Mouse (Mus musculus): ENCODE measurements around the gene Ica1.

Gene Ica1

DNA sequence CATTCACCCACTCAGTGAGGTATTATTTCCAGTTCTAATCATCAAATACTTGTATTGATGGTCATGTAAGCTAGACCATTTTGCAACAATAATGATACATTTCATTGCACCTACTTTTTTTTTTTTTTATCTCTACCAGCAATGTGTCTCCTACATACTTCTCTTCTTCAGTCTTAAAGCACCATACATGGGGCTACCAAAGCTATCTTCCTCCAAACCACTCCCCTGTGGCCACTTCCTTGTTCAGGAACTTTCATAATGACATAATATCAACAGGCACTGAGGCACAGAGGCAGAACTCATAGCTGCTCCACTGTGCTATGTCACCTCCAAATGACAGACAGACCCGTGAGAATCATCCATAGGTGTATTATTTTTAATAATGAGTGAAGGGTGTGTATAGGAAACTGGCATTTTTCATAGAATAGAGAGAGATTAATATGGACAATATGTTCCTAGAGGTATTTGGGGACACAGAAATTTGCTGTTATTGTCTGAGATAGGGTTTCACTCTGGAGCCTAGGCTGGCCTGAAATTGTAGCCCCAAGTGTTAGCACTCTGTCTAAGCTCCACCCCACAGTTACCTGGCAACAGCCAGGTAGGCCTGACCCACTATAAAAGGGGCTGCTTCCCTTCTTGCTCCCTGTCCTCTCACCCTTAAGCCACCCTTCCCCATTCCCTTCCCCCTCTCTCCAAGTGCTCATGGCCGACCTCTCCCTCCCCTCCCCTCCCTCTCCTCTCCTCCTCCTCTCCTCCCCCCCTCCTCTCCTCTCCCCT lies 86.9 kb downstream of the Ica1 start:
- no peak for DNase-seq (ENCODE audit: low read depth, low spot score)

DNA sequence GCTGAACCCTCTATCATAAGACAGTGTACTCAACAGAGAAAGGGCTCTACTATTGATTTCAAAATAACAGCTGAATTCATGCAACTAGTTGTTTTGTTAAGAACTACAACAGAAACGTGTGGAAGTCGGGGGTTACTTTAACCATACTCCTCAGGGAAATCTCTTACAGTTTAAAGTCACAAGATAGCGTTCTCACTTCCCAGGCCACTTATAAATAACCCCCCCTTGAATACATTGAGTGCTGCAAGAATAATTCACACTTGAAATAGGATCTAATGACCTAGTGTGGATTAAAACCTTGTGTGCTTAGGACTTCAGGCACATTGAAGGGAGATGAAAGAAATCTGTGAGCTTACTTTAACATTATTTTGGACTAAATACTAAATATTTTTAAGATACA lies 87.8 kb downstream of the Ica1 start:
- no peak for DNase-seq (ENCODE audit: low read depth, low spot score)

DNA sequence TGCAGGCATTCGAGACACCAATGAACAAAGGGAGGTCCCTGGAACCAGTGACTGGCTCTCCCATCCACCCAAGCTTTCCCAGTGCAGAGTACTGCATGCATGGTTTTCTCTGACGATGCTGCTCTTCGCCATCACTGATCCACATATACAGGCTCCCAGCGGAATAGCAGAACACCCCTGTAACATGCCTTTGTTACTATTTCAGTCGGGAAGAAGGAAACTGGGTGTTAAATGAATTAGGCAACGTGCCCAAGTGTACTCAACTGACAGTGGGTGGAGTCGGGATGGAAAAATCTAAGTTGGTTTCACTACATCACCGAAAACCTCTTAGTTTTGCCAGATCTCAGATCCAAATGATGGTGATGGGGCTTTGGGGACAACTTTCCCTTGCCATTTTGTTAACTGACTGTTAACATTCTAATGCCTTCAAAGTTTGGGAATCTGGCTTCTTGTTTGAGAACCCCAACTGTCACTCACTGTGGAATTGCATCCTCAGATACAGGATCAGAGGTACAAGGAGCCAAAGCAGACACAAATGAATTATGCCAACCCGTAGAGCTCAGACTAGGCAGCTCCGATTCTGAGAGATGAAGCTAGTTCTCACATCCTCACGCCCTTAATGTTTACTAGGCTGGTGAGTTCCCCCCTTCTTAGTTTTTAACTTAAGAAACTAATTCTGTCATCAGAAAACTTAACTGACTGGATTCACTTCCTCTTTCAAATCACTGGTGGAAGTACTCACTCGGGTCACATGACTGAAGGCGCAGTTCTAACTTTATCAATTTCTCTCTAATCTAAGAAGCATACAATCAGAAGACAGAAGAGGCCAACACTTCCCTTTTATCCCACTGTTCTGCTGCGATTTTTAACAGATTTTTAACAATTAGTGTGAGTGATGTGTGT lies 91.4 kb downstream of the Ica1 start:
- peak; percentile 67 for DNase-seq (ENCODE audit: low read depth, low spot score)

DNA sequence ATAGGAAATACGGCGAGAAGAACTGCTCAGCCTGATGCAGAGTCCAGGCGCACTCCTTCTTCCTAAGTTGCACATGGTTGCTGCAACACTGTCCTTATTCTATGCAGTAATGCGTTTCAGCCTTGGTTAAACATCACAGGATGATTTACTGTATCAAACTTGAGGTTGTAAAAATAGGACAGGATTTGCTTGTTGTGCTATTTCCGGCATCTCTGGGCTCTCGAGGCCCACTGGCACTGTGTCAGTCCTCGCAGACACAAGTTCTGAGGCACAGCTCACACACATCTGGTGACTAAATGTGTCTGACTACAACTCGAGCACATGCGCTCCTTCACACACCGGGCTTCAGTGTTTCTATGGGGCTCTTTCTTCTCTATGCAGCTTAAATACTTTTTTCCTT lies 94.9 kb downstream of the Ica1 start:
- peak; percentile 82 for DNase-seq (ENCODE audit: low read depth, low spot score)

DNA sequence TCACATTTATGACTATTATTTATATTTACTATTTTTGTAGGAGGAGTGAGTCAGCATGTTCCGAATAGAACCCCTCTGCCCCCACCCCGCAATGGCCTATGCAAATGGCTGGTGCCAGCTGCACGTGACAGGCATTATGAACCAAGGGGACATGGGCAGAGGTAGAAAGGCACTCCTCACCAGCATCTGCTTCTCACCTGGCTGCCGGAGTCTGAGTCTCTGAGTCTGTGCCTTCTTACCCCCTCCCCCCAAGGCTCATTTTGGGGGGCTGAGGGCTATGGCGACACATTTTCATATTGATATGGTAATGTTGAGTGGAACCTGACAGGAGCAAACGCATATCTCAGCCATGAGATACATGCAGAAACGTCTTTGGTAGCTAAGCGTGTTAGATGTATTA lies 97.4 kb downstream of the Ica1 start:
- DNase-seq (ENCODE audit: low read depth, low spot score): no peak

DNA sequence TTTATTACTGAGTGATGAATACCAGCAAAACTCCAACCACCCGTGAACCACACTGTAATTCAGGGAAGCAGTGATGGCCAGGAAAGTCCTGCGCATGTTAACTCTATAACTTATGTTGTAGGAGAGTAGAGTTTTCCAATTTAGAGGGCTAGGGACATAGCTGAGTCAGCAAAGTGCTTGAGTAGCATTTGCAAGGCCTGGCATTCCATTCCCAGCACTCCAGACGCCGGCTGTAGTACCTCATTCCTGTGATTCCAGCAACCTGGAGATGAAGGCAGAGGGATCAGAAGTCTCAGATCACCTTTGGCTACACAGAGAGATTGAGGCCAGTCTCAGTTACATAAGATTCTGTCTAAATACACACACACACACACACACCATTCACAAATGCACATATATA lies 105.3 kb downstream of the Ica1 start:
- DNase-seq (ENCODE audit: low read depth, low spot score): no peak

DNA sequence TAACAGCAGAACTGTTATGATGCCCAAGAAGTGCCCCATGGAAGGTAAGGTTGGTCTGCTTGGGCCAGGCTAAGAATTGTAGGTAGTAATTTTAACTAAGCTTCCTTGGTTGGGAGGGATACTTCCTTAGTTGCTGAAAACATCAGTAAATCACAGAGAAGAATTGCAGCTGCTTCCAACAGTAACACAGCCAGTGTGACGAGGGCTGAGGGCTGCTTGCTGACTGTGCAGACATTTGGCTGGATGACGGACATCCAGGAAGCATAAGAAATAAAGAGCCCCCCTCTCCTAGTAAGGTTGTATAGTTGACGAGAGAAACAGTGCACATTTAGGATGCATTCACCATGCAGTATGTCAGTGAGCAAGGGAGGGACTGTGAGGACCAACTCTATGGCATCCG lies 108.9 kb downstream of the Ica1 start:
- DNase-seq (ENCODE audit: low read depth, low spot score): no peak

DNA sequence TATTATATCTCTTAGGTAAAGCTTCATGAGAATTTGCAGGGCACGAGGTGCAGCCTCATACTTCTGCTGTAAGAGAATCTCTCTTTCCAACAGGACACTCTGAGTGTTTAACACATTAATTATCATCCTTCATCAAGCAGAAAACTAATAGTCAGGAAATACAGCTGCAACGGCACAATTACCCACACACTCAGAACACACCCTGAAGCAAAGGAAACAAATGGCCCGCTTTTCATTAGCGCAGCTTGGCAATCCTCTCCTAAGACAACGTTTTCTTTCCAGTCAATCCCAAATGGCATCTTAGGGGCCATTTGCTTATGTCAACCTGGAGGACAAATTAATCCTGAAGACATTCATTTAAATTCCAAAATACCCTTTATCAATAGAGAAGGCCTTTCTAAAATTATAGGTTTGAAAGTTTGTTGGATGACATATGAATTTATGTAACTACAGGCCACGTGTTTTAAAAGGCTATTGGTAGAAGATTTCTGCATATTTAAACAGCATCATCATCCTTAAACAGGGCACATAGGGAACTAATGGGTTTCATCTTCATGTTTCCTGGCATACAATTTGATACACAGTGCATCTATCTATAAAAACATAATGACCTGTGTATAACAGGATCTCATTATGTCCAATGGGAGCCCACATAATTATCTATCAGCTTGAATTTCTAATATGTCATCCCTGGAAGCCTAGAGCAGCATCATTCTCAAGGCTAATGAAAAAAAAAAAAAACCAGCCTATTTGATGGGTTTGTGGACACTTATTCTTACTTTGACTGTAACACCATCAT lies 110.1 kb downstream of the Ica1 start:
- no peak for DNase-seq (ENCODE audit: low read depth, low spot score)

DNA sequence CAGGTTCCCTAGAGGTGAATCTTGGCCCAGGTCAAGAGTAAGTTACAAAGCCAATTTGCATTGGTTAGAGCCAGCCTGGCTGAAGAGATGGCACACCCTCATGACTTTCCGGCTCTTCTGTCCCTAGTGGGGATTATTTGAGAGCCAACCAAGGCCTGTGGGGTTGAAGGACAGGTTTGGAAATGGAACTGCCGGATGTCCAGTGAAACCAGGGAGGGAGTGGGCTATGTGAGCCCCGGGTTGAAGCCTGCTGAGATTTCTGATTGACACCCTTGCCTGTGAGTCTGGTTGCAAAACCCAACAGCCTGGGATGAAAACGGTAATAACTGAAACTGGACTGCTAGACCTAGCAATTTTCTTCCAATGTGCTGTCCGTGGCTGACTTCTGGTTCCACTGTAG lies 112.5 kb downstream of the Ica1 start:
- DNase-seq (ENCODE audit: low read depth, low spot score): no peak

DNA sequence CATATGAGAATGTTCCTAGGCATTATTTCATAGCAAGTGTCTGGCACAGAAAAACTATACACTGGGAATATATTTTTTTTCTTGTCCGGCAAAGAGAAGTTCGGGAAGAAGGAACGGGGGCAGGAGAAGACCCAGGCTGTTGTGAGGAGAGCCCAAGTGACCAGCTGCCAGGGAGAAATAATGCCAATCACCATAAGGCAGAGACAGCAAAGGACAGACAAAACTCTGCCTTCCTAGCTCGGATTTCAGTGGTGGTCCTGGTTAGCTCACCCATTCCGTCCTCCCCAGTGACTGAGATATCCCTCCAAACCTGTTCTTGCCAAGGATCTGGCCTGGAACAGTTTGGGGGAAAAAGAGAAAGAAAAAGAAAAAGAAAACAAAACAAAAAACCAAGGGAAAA lies 113.3 kb downstream of the Ica1 start:
- DNase-seq (ENCODE audit: low read depth, low spot score): no peak

DNA sequence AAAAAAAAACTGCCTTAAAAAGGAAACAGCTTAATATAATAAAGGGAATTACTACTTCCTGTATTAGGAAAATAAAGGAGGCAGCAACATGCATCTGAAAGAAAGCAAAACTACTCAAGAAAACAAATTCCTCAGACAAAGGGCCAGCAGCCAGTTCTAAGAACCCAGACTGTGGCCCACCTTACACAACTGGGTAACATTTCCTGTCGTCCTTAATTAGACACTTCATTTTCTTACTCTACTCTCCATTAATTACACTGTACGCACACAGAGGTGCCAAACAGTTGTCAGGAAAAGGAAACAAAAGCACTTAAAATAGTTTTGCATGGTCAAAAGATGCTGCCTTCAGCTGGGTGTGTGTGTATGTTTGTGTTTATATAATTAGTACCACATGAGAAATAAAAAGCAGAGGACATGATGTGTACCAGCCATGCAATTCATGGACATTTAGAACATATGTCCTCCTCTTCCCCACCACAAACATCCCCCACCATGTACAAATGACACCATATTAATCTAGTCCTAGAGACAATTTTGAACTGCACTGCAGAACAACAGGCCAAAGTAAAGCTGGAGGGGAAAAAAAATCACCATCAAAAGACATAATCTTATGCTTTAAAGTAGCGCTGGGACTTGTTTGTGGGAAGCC lies 115.1 kb downstream of the Ica1 start:
- DNase-seq (ENCODE audit: low read depth, low spot score): no peak

DNA sequence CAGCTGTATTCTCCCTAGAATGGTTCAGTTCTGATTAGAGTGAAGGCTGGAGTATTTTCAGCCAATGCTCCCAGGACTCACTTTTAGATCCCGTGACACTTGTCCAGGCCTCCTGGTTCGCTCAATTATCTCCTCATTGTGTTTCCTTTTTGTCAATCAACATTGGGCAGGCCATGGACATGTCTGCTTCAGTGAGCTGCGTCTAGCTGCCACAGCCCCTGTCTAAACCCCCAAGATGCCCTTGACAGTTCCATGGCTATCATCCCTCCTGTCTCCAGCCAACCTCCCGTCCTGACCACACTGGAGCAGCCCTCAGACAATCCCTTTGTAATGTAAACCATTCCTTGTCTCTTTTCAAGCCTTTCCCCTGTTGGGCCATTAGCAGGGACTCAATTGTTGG lies 116.9 kb downstream of the Ica1 start:
- no peak for DNase-seq (ENCODE audit: low read depth, low spot score)

DNA sequence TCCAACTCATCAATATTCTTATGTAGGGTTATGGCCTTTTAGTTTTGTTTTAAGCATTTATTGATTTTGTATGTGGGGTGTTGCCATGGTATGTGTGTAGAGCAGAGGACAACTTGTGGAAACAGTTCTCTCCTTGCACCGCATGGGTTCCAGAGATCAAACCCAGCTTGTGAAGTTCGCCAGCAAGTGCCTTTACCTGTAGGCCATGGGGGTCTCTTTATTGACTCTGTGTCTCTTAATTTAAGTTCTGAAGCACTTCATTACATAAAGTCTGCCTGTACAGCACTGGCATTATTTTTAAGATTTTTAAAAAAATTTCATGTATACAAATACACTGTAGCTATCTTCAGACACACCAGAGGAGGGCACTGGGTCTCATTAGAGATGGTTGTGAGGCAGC lies 118.2 kb downstream of the Ica1 start:
- no peak for DNase-seq (ENCODE audit: low read depth, low spot score)

DNA sequence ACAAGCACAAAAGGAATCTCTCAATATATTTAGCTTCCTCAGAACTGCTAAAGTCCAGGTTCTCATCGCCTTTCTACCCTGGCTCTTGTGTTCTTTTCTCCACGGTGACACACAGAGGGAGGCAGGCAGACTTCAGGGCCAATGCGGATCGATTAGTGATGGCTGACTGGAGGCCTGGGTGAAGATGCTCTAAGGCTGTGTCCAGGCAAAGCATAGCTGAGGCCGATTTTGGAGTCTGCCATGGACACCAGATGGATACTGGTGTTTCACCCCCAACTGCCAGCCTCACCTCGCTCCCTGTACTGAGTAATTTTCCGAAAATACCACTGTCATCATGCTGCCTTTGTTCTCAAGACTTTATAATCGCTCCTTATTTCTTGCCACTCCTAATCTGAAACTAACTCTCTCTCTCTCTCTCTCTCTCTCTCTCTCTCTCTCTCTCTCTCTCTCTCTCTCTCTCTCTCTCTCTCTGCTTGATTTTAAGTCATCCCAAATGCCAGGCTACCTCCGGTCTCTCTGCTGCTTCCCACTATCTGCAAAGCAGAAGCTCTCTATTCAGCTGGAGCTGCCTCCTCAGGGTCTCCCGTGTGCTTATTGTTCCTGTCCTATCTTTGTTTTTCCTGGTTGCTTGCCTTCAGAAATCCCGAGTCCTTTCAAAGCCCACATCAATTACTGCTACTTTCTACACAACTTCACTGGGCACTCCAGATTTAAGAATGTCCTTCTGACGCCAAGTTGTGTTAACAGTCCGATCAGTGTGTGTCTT lies 118.9 kb downstream of the Ica1 start:
- DNase-seq (ENCODE audit: low read depth, low spot score): peak; percentile 95

DNA sequence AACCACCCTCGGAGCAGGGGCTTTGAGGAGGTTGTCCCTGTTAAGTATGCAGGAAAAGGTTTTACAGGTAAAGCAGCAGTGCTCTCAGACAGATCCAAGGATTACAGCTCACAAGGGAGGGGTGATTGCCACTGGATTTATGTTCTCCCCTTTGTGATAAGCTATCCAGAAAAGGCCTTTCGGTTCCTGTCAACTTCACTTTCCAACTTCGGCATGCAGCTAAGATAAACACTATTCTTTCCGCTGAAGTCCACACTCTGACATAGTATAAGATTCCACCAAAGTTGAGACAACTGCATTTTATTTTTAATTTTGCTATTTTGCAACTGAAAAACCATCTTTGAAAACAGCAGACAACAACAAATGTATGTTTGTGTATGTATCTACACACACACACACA lies 119.9 kb downstream of the Ica1 start:
- DNase-seq (ENCODE audit: low read depth, low spot score): no peak

DNA sequence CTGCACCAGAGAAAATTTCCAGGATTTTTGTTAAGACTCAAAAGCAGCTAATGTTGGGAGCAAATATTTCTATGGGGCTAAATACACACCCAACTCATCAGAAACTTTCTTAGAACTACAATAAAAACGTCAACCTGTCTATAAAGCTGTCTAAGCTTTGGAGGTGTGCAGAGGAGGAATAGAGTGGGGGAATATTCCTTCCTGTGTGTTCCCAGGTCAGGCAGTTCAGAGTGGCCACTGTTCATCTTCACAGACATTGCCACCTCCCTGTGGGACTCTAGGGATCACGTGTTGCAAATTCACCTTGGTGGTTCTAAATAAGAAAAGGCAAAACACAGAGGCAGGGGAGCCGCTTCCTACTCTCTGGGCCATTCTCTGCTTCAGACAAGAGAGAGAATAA lies 120.8 kb downstream of the Ica1 start:
- DNase-seq (ENCODE audit: low read depth, low spot score): no peak

DNA sequence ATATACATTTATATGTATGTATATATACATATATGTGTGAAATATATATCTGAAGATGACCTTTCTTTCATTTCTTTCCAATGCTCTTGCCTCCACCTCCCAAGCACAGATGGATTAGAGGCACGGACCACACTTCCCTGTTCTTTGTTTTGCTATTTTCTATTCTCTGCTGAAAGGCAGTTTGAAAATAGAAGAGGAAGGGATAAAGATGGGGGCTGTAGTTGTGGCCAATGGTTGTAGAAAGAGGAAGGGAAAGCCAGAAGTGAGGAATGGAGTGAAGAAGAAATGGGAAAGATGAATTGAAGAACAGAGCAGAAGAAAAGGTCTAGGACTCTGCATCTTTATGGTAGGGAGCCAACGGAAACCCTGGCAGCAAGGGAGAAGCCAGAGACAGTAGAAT lies 122.8 kb downstream of the Ica1 start:
- no peak for DNase-seq (ENCODE audit: low read depth, low spot score)

DNA sequence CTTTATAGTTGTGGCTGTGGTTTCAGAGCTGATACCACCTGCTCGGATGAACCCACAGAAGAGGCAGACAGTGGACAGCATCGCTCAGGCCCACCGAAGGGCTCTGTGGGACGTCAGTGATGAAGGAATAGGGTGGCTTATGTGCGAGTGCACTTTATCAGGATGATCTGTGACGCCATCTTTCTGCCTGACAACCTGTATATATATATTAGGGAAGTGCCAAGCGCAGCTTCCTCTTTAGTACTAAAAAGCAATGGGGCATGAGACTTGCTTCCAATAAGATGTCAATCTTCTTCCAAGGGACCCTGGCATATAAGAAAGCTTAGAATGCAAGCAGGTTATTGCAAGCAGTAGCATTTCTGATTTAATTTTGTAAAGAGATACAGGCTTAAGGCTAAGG lies 127.9 kb downstream of the Ica1 start:
- DNase-seq (ENCODE audit: low read depth, low spot score): no peak

DNA sequence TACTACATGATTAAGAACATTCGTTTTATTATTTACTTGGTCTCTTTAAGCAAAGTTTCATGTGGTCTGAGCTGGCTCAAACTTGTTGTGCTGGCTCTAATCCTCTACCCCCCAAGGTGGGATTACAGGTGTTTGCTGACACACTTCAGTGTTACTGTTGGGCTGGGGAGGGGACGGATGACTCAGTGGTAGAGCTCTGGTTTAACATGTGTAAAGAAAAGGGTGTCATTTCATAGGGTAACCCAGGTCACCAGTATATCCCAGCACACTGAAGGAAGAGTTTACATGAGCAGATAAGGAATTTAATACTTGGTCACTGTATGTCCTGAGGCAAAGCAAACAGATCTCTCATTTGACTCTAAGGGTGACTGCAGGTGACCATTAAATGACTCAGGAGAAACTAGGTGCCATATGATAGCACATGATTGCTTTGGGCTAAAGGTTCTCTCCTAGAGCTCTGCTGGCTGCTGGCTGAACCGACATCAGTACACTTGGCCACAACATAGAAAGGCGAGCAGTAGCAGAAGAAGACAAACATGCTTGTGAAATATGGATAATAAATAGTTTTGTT lies 128.9 kb downstream of the Ica1 start:
- DNase-seq (ENCODE audit: low read depth, low spot score): no peak

DNA sequence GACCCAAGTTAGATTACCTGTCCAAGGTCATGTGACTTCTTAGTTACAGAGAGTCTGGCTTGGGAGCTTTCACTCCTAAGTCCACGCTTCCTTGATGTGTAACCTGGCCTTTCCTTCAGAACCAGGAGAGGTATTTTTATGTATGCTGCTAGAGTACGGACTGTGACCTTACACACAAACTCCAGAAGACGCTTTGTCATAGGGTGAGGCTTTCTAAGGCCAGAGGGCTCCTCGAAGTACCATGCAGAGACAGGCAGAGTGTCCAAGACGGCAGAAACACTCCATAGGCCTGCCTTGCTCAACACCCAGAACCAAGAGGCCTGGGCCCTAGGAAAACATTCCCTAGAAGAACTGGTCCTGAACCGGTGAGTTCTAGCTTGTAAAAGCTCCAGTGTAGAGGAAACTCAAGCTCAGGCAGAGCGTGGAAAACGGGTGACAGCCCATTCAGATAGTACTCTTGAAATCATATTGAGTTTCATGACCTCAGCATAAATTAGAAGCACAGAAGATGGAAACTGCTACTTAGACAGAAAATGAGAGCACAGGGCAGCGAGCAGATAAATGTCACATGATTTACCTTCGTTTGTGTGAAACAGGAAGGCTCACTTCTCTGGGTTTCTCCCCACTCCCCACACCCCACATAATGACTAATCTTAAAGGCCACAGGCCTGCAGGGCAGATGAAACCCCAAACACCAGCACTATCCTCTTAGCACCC lies 129.9 kb downstream of the Ica1 start:
- DNase-seq (ENCODE audit: low read depth, low spot score): no peak
